Mouse (Mus musculus): ENCODE measurements around the gene Mgp.

DNA sequence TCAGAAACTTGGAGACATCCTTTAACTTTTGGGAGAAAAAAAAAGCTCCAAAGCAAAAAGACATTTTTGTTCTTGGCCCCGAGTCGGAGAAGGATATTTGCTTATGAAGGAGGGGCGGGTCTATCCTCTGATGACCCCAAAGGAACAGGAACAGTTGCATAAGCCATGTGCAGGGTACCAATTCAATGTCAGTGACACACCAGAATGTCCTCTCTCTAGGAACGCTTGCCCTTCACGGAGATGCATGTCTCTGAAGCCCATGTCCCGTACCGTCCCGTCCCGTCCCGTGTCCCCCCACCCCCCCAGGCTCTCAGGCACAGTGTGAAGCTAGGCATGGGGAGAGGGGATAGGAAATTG is 31.3 kb upstream of the Mgp start:
- TF ChIP-seq CTCF (IDR thresholded peaks at IDR 0.05), result no peak
- peak; percentile 65 for TF ChIP-seq EP300 (IDR thresholded peaks at IDR 0.05)
